Mouse (Mus musculus) hindbrain, embryonic 14.5 days (tissue): ENCODE results near the gene Plod1. TPM values are rescaled to one million over a fixed set of nuclear protein-coding genes. Genes with fewer than 3 reads are reported as not detected.

Experiments used
- ATAC-seq: fragments of 200-750 bp; cut with Nextera tagmentation; 2 replicates; pipeline ENCODE4 v1.8.0; 2017; ENCODE audit warnings: moderate number of reproducible peaks, mild to moderate bottlenecking, moderate TSS enrichment, moderate library complexity; ENCODE audit not compliant: low FRiP score
- DNase-seq: peaks from one replicate; pipeline ENCODE4 v3.0.0-alpha.2; 2015; ENCODE audit warnings: low spot score
- H3K27ac ChIP-seq: fragments of 300-500 bp; sonication (generic); 2 replicates; pipeline ENCODE4 v1.5.1; 2014; ENCODE audit warnings: mild to moderate bottlenecking, moderate library complexity
- H3K27me3 ChIP-seq: fragments of 300-500 bp; sonication (generic); 2 replicates; pipeline ENCODE4 v1.6.1; 2014; ENCODE audit warnings: mild to moderate bottlenecking, low read length, mixed read lengths; ENCODE audit not compliant: control insufficient read depth, insufficient read depth
- H3K36me3 ChIP-seq: fragments of 300-500 bp; sonication (generic); replicated peaks from 2 replicates; pipeline ENCODE4 v1.6.1; 2014; ENCODE audit not compliant: control insufficient read depth, insufficient read depth
- H3K4me1 ChIP-seq: fragments of 300-500 bp; sonication (generic); replicated peaks from 2 replicates; pipeline ENCODE4 v1.6.1; 2014; ENCODE audit warnings: antibody characterized with exemption, low read length, mixed read lengths; ENCODE audit not compliant: control insufficient read depth, insufficient read depth
- H3K4me2 ChIP-seq: fragments of 300-500 bp; sonication (generic); replicated peaks from 2 replicates; pipeline ENCODE4 v1.6.1; 2014; ENCODE audit warnings: mild to moderate bottlenecking, moderate library complexity
- H3K4me3 ChIP-seq: fragments of 300-500 bp; sonication (generic); replicated peaks from 2 replicates; pipeline ENCODE4 v1.5.1; 2014; ENCODE audit warnings: mild to moderate bottlenecking, low read length
- H3K9ac ChIP-seq: fragments of 300-500 bp; sonication (generic); 2 replicates; pipeline ENCODE4 v1.6.1; 2014
- H3K9me3 ChIP-seq: fragments of 300-500 bp; sonication (generic); 2 replicates; pipeline ENCODE4 v1.6.1; 2016; ENCODE audit warnings: low read length; ENCODE audit not compliant: control insufficient read depth
- WGBS: fragments of 180-500 bp; shearing (Covaris S2); extraction: QIAGEN DNeasy Blood & Tissue Kit; methylation state at CpG from one replicate; pipeline ENCODE4 v1.1.7; 2014; 5-methylcytosine and 5-hydroxymethylcytosine counted together
- polyA plus RNA-seq: library from polyadenylated mRNA; unstranded; fragments of >200 nt; fragmentation: Nextera tagmentation; extraction: Ambion mirVana; gene quantifications from 2 replicates; pipeline ENCODE4 v1.2.1, GENCODE M21; 2014

Gene Plod1
- polyA plus RNA-seq, 1 experiment from 2014 or later = 28.1 TPM

DNA sequence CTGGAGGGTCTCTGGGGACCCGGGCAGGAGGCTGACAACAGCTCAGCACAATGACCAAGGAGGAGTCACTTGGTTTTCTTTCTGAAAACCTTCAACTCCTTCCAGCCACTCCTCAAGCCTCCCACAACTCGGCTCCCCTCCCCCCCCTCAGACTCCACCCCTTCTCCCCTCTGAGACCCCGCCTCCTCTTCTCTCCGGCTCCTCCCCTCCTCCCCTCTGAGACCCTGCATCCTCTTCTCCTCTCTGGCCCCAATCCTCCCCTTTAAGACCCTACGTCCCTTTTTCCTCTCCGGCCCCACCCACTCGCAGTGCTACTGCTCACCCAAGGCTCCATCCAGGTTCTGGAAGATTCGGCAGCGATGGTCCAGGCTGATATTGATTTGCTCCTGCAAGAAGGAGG, 8.4 kb downstream of the Plod1 start:
- Histone ChIP-seq H3K4me2 (no peak overlapping the region), H3K9me3 (no peaks in the 10 kb centered on the region), H3K27ac (no peak overlapping the region), H3K27me3 (no peaks in the 10 kb centered on the region), H3K36me3 (no peaks in the 10 kb centered on the region), H3K9ac (no peak overlapping the region), H3K4me3 (no peak overlapping the region), H3K4me1 (no peaks in the 10 kb centered on the region; the same call in 1 of the 2 replicates)
- WGBS = 19% methylated on average over 8 of the region's 9 CpGs
- ATAC-seq (no peak), DNase-seq (no peak)

DNA sequence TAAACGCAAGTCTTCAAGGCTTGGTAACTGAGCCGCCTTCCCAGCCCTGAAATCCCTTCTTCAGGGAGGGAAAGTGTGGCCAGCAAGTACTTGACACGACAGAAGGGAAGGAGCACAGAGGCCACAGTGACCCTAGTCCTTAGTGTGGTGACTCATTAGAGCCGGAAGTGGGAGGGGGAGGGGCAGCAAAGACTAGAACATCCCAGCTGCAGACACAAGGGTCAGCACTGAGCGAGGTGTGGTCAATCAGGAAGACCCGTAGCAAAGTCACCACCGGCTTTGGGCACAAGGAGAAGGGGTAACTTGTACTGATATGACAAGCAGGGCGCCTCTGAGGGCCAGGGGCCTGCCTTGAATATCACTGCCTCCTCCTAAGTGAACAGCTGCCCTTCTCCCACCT, 8.9 kb downstream of the Plod1 start:
- DNase-seq = no peak
- no peak overlapping the region for H3K4me3 ChIP-seq

DNA sequence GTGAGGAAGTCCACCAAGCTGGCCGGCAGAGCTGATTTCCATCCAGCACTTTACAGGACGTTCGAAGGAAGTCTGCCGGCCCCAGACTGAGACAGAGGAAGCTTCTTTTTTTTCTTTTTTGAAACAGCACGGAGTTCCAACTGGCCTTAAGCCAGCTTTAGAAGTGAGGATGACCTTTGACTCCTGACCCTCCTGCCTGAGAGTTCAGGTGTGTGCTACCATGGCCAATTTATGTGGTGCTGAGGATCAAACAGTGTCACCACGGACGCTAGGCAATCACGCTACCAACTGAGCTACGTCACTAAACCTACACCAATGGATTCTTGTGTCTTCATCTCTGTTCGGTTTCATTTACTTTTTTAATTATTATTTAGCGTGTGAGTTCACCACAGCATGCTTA, 14.2 kb downstream of the Plod1 start:
- Histone ChIP-seq H3K4me1 (no peaks in the 10 kb centered on the region), H3K27me3 (no peaks in the 10 kb centered on the region), H3K9ac (no peak overlapping the region), H3K27ac (no peak overlapping the region), H3K36me3 (no peaks in the 10 kb centered on the region), H3K4me3 (no peak overlapping the region), H3K4me2 (no peak overlapping the region), H3K9me3 (no peaks in the 10 kb centered on the region)
- ATAC-seq (no peak), DNase-seq (no peak)
- 84% methylated on average over 11 of the region's 11 CpGs for WGBS

More for the DNA sequence above, 8.9 kb downstream of the Plod1 start:
- Histone ChIP-seq H3K27ac (no peak overlapping the region), H3K9me3 (no peaks in the 10 kb centered on the region), H3K4me2 (no peak overlapping the region), H3K4me1 (no peaks in the 10 kb centered on the region; the same call in 1 of the 2 replicates), H3K36me3 (no peaks in the 10 kb centered on the region), H3K9ac (no peak overlapping the region), H3K27me3 (no peaks in the 10 kb centered on the region)
- 43% methylated on average over 8 of the region's 8 CpGs for WGBS
- no peak for ATAC-seq

- Histone ChIP-seq H3K4me2 (no peak overlapping the region), H3K4me3 (no peak overlapping the region), H3K27me3 (no peaks in the 10 kb centered on the region), H3K9ac (no peak overlapping the region), H3K27ac (no peak overlapping the region), H3K9me3 (no peaks in the 10 kb centered on the region), H3K36me3 (no peaks in the 10 kb centered on the region), H3K4me1 (no peaks in the 10 kb centered on the region)
- WGBS = 27% methylated on average over 10 of the region's 10 CpGs
- DNase-seq (no peak), ATAC-seq (peak; percentile 19; the same call in 1 of the 2 replicates)
These were observed 15.6 kb downstream of the Plod1 start for GRCm38 (mm10) chr4:147920973-147921372.

DNA sequence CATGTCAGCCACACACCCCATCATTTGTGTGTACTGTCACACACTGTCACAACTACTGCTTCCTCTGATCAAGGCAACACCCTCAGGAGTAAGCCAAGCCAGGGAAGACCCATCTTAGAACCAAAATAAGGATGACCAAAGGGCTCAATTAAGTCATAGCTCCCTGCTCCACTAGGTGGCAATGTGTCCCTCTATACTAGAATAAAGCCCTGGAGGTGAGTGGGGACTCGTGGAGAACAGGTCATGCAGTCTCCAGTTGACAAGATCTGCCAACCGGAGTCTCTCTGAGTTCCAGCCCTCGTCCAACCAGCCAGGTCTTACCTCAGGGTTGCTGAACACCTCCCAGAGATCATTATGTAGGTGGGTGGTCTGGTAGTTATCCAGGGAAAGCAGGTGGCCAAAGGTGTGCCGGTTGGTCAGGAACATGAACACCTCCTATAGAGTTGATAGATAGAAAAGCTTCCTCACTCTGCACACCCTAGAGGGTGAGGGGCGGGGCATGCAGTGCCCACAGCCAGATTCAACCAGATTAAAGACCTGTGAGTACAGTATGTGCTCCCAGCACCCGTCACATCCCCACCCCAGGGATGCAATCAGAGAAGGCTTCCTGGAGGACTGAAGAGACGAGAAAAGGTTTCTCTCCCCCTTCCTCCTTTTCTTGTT, 18.0 kb downstream of the Plod1 start:
- Histone ChIP-seq H3K27me3 (no peaks in the 10 kb centered on the region), H3K4me2 (no peak overlapping the region), H3K27ac (no peak overlapping the region), H3K36me3 (no peaks in the 10 kb centered on the region), H3K9ac (no peak overlapping the region), H3K9me3 (no peaks in the 10 kb centered on the region), H3K4me3 (no peak overlapping the region), H3K4me1 (no peaks in the 10 kb centered on the region)
- ATAC-seq (peak; percentile 5; the same call in 1 of the 2 replicates), DNase-seq (peak; percentile 32)
- WGBS = 61% methylated on average over 7 of the region's 7 CpGs

- Histone ChIP-seq H3K4me2 (no peak overlapping the region), H3K9ac (no peak overlapping the region), H3K27ac (no peak overlapping the region), H3K4me1 (peaks cover 4% of the 10 kb centered on the region; the same call in 1 of the 2 replicates), H3K4me3 (no peak overlapping the region), H3K36me3 (no peaks in the 10 kb centered on the region), H3K27me3 (no peaks in the 10 kb centered on the region), H3K9me3 (no peaks in the 10 kb centered on the region)
- WGBS = 90% methylated on average over 5 of the region's 5 CpGs
- no peak for ATAC-seq
- DNase-seq = no peak
These were observed 27.1 kb downstream of the Plod1 start for GRCm38 (mm10) chr4:147909486-147909885.

GRCm38 (mm10) chr4:147906230-147906629, 30.3 kb downstream of the Plod1 start:
- no peak overlapping the region for H3K9ac ChIP-seq
- 78% methylated on average over 5 of the region's 5 CpGs for WGBS
- H3K36me3 ChIP-seq = peaks cover 10% of the 10 kb centered on the region
- H3K27me3 ChIP-seq = no peaks in the 10 kb centered on the region
- no peak overlapping the region for H3K4me3 ChIP-seq
- ATAC-seq = no peak
- H3K27ac ChIP-seq = no peak overlapping the region
- no peak for DNase-seq
- H3K4me2 ChIP-seq = no peak overlapping the region
- no peaks in the 10 kb centered on the region for H3K9me3 ChIP-seq
- peaks cover 13% of the 10 kb centered on the region for H3K4me1 ChIP-seq

DNA sequence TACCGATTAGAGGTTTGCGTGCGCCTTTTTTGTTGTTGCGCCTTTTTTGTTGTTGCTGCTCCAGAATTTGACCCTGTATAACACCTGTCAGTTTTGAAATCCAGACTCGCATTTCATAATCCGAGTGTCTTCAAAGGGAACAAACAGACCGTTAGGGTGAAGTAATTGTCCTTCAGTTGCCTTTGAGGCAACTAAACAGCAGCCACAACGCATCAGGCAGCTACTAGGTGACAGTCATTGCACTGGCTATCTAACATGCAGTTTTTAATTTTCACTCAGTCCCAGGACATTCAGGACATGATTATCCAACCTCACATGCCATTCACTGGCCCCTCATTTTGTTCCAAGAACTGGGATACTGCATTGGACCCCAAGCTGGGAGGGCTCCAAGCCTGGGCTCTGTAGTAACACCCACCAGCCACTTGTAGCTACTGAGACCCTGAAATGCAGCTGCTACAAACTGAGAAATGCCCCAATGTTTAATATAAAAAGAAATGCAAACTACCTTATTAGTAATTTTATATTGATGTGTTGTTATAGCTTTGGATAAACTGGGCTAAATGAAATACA, 31.4 kb downstream of the Plod1 start:
- peak overlapping the region; percentile 82 for H3K9ac ChIP-seq
- peak overlapping the region; percentile 1 for H3K27ac ChIP-seq
- 0% methylated on average over 8 of the region's 8 CpGs for WGBS
- no peaks in the 10 kb centered on the region for H3K27me3 ChIP-seq
- peak; percentile 17; the same call in 1 of the 2 replicates for ATAC-seq
- H3K9me3 ChIP-seq = no peaks in the 10 kb centered on the region
- H3K4me3 ChIP-seq = peak overlapping the region; percentile 77
- peaks cover 13% of the 10 kb centered on the region for H3K4me1 ChIP-seq
- H3K36me3 ChIP-seq = peaks cover 20% of the 10 kb centered on the region
- DNase-seq = peak; percentile 28
- peak overlapping the region; percentile 61 for H3K4me2 ChIP-seq

DNA sequence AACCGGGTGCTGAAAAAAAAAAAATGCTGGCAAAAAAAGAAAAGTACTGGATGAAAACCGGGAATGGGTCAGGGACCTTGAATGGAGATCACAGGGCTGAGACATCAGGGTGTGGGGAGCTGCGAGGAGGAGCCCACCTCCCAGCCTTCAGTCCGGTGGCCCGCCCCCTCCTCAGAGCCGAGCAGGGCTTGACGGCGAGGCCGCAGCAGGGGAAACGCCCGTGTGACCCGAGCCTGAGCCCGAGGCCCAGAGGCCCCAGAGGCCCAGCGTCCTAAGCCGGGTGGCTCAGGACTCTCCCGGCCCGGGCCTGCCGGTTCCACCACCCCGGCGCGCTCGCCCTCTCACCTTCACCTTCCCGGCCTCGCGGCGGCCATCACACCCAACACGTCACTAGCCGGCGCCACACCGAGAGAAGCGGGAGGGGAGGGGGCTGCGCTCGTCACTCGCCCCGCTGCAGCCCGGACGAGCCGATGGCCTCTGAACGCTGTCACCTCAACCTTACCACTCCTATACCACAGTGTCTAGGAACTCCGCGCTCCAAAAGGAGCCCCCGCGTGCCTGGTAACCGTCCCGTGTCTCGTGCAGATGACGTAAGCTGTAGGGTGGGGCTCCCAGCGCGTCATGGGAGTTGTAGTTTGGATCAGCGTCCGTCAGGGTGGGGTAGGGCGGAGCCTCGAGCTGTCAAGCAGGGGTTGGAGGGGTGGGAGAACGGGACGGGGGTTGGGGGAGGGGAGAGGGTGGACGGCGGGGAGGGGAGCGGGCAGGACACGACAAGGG, 32.1 kb downstream of the Plod1 start, which contains the start of gene Mfn2:
TSS of gene Mfn2 (minus strand) at position 392 of the 777 bp plus-strand sequence.
- Histone ChIP-seq H3K27ac (peak within 1 kb of the TSS; percentile 91), H3K27me3 (no peaks in the 10 kb centered on the region), H3K4me3 (peak within 1 kb of the TSS; percentile 77), H3K4me1 (peaks cover 13% of the 10 kb centered on the region), H3K9ac (peak within 1 kb of the TSS; percentile 82), H3K9me3 (no peaks in the 10 kb centered on the region), H3K36me3 (peaks cover 27% of the 10 kb centered on the region), H3K4me2 (peak within 1 kb of the TSS; percentile 61)
- DNase-seq (peak; percentile 88), ATAC-seq (peak; percentile 94)
- under 1% methylated on average over 55 of the region's 59 CpGs for WGBS
